In genomic region chr14:25345995-25346394, GRCm38 (mm10) we compare ENCODE assay signal across 9 mouse cellular contexts.
A peak's percentile ranks its signal among the peaks of the same experiment; 100 is the strongest.
DNase-seq lines count a peak whose midpoint lies in the region; ATAC-seq and TF ChIP-seq lines count a peak whose summit lies in the region.
"Had no signal": no experiment of that assay in that cellular context is flagged by ENCODE, and none has a peak within 500 bp of the region (broad histone marks: within the 10 kb centered on the region; RNA-seq: fewer than 3 reads in every experiment).

No protein-coding gene starts in this region.

- DNase-seq in 3134 (ENCODE audit: extremely low read depth, insufficient read length, low spot score) (peak; percentile 76), 3T3-L1 (ENCODE audit: low read depth, low spot score) (peak; percentile 86)
- peak; percentile 76 to 83 for DNase-seq in cerebellum, adult 2 months
- no peak for DNase-seq in thymus, adult 18-20 months
- DNase-seq in left cerebral cortex, adult 11 months (ENCODE audit: low spot score), result no peak
- DNase-seq: right cerebral cortex, postnatal 14 days had no signal

- 10% methylated on average over 2 of the region's 2 CpGs for WGBS in cerebellum, adult 2 months
- WGBS in hindbrain, embryonic 13.5 days, result 65% methylated on average over 2 of the region's 2 CpGs

- no peaks in the 10 kb centered on the region for H3K36me3 ChIP-seq in hindbrain, embryonic 13.5 days
- H3K36me3 ChIP-seq: liver, embryonic 15.5 days had no signal

- H3K27ac ChIP-seq in cerebellum, adult 2 months (ENCODE audit: insufficient read depth, low read length), result peak overlapping the region; percentile 2; the same call in 1 of the 2 replicates
- no peak overlapping the region for H3K27ac ChIP-seq in hindbrain, embryonic 13.5 days
- H3K27ac ChIP-seq: liver, embryonic 15.5 days had no signal

- peak; percentile 86 to 90 for ATAC-seq in hematopoietic stem cell, adult 5-6 weeks (replicated peaks in 1 of 2; ENCODE audit: insufficient read depth in 1 of 2, low FRiP score in 2 of 2, low TSS enrichment in 1 of 2, low read depth in 1 of 2, poor library complexity in 2 of 2, severe bottlenecking in 2 of 2)
- ATAC-seq in hindbrain, embryonic 13.5 days (ENCODE audit: low FRiP score), result no peak

- no peak overlapping the region for H3K4me3 ChIP-seq in cerebellum, adult 2 months (replicated peaks; ENCODE audit: insufficient read depth, low read depth, low read length)
- H3K4me3 ChIP-seq in hindbrain, embryonic 13.5 days, result no peak overlapping the region
- H3K4me3 ChIP-seq: liver, embryonic 15.5 days had no signal

- no peak for TF ChIP-seq POLR2A in cerebellum, adult 2 months (IDR thresholded peaks at IDR 0.05; ENCODE audit: borderline replicate concordance, insufficient read depth, low read length)

- H3K4me1 ChIP-seq in cerebellum, adult 2 months (ENCODE audit: control insufficient read depth, insufficient read depth, low read length), result peaks cover 32% of the 10 kb centered on the region
- peaks cover 18% of the 10 kb centered on the region for H3K4me1 ChIP-seq in hindbrain, embryonic 13.5 days (replicated peaks)
- H3K4me1 ChIP-seq: liver, embryonic 15.5 days had no signal

- no peak for TF ChIP-seq CTCF in cerebellum, adult 2 months (IDR thresholded peaks at IDR 0.05; ENCODE audit: borderline replicate concordance, insufficient read depth, low read depth, low read length)

- H3K4me2 ChIP-seq in hindbrain, embryonic 13.5 days, result no peak overlapping the region
- H3K4me2 ChIP-seq: liver, embryonic 15.5 days had no signal

- no peak overlapping the region for H3K9ac ChIP-seq in hindbrain, embryonic 13.5 days
- H3K9ac ChIP-seq: liver, embryonic 15.5 days had no signal

- no peaks in the 10 kb centered on the region for H3K27me3 ChIP-seq in cerebellum, adult 2 months (ENCODE audit: control insufficient read depth, insufficient read depth, low read length)
- no peaks in the 10 kb centered on the region for H3K27me3 ChIP-seq in hindbrain, embryonic 13.5 days
- H3K27me3 ChIP-seq: liver, embryonic 15.5 days had no signal

- no peaks in the 10 kb centered on the region for H3K9me3 ChIP-seq in hindbrain, embryonic 13.5 days
- H3K9me3 ChIP-seq: liver, embryonic 15.5 days had no signal

Comparison
In these comparisons a context has a peak if more than half of its experiments do, and no peak if none do; other contexts are left out.
1. DNase-seq: peak in 3134 (single experiment), 3T3-L1 (single experiment) and cerebellum, adult 2 months (2 of 2); none in thymus, adult 18-20 months (0 of 2) and left cerebral cortex, adult 11 months (single experiment).